Mouse (Mus musculus): ENCODE data around the gene Spin2e. TPM values are rescaled to one million over a fixed set of nuclear protein-coding genes. Genes with fewer than 3 reads are reported as not detected.
"Not testable (repeated sequence)": the region's sequence is repeated elsewhere in the genome, so short reads cannot be mapped to it uniquely, and the experiment has no call there.

The Spin2e gene
- total RNA-seq (2014; fragmentation: Nextera tagmentation) (not detected in 2 replicates), total RNA-seq (2017) (not detected in 2 replicates)

GRCm38 (mm10) chrX:31618820-31619219 lies at the start of gene Spin2e:
Spin2e (minus strand) TSS chrX:31618920.
- ATAC-seq (replicated peaks; ENCODE audit: low FRiP score, low TSS enrichment, poor library complexity, severe bottlenecking), result not testable (repeated sequence)

GRCm38 (mm10) chrX:31574183-31574582 lies 44.5 kb downstream of the Spin2e start, which contains the start of gene Gm21883:
Gm21883 (minus strand) TSS chrX:31574283.
- ATAC-seq (replicated peaks; ENCODE audit: low FRiP score, low TSS enrichment, poor library complexity, severe bottlenecking), result not testable (repeated sequence)

Other genes starting within 250 kb of the Spin2e start
- gene Btbd35f19, start 235.0 kb downstream of the Spin2e start, total RNA-seq (2014; fragmentation: Nextera tagmentation), result not detected in 2 replicates
- gene Btbd35f19, start 235.0 kb downstream of the Spin2e start, total RNA-seq (2017), result not detected in 2 replicates
- gene Gm21883, start 44.6 kb downstream of the Spin2e start, total RNA-seq (2014; fragmentation: Nextera tagmentation), result not detected in 2 replicates
- not detected in 2 replicates for gene Gm21883, start 44.6 kb downstream of the Spin2e start, total RNA-seq (2017)
- gene Btbd35f25, start 98.2 kb upstream of the Spin2e start, total RNA-seq (2014; fragmentation: Nextera tagmentation), result not detected in 2 replicates
- gene Btbd35f25, start 98.2 kb upstream of the Spin2e start, total RNA-seq (2017), result not detected in 2 replicates